ENCODE assay signal across 17 mouse cellular contexts in genomic region chrX:41316493-41316892, GRCm38 (mm10).
"Had no signal": no experiment of that assay in that cellular context is flagged by ENCODE, and none has a peak within 500 bp of the region (broad histone marks: within the 10 kb centered on the region; RNA-seq: fewer than 3 reads in every experiment).

No protein-coding gene starts in this region.

- H3K4me1 ChIP-seq: lung, embryonic 15.5 days; megakaryocyte, embryonic 14.5 days; midbrain, embryonic 13.5 days; midbrain, embryonic 15.5 days; neural tube, embryonic 12.5 days had no signal

- H3K27ac ChIP-seq: lung, embryonic 15.5 days; macrophage; midbrain, embryonic 13.5 days; midbrain, embryonic 15.5 days; neural tube, embryonic 12.5 days had no signal

- H3K27me3 ChIP-seq: lung, embryonic 15.5 days; megakaryocyte, embryonic 14.5 days; midbrain, embryonic 13.5 days; midbrain, embryonic 15.5 days; neural tube, embryonic 12.5 days had no signal

- H3K4me3 ChIP-seq: lung, embryonic 15.5 days; megakaryocyte, embryonic 14.5 days; midbrain, embryonic 13.5 days; midbrain, embryonic 15.5 days; neural tube, embryonic 12.5 days had no signal

- H3K9me3 ChIP-seq: lung, embryonic 15.5 days; megakaryocyte, embryonic 14.5 days; midbrain, embryonic 13.5 days; midbrain, embryonic 15.5 days; neural tube, embryonic 12.5 days had no signal

- H3K4me2 ChIP-seq: lung, embryonic 15.5 days; midbrain, embryonic 11.5 days; midbrain, embryonic 13.5 days; midbrain, embryonic 15.5 days; neural tube, embryonic 12.5 days had no signal

- H3K9ac ChIP-seq: lung, embryonic 15.5 days; midbrain, embryonic 13.5 days; midbrain, embryonic 15.5 days; neural tube, embryonic 12.5 days had no signal

- ATAC-seq: lung, postnatal 0 days; midbrain, embryonic 13.5 days; midbrain, embryonic 15.5 days had no signal

- DNase-seq: lung, adult 2 months; lung, postnatal 14 days; lung, postnatal 36 days; right cerebral cortex, postnatal 25 days; right cerebral cortex, postnatal 4 days; spleen, adult 18-20 months; thymus, adult 18-20 months; thymus, postnatal 25 days; thymus, postnatal 4 days had no signal

- H3K36me3 ChIP-seq: lung, embryonic 15.5 days; midbrain, embryonic 13.5 days; midbrain, embryonic 15.5 days; neural tube, embryonic 12.5 days had no signal
